Mouse (Mus musculus) erythroblast, embryonic 14.5 days (primary cell): ENCODE measurements around the gene S100a10. TPM values are rescaled to one million over a fixed set of nuclear protein-coding genes. Genes with fewer than 3 reads are reported as not detected.
"Not testable (repeated sequence)": the region's sequence is repeated elsewhere in the genome, so short reads cannot be mapped to it uniquely, and the experiment has no call there.

Experiments
- H3K27me3 ChIP-seq: 2 replicates; pipeline ENCODE4 v1.6.1; 2012; ENCODE audit warnings: inconsistent platforms; ENCODE audit not compliant: control insufficient read depth
- H3K36me3 ChIP-seq: 2 replicates; pipeline ENCODE4 v1.6.1; 2012; ENCODE audit warnings: mild to moderate bottlenecking, inconsistent platforms; ENCODE audit not compliant: control insufficient read depth
- H3K4me1 ChIP-seq: 2 replicates; pipeline ENCODE4 v1.6.1; 2012; ENCODE audit warnings: inconsistent platforms; ENCODE audit not compliant: control insufficient read depth
- H3K4me3 ChIP-seq: replicated peaks from 2 replicates; pipeline ENCODE3; 2012; ENCODE audit warnings: moderate library complexity, mild to moderate bottlenecking, inconsistent platforms
- H3K9me3 ChIP-seq: 2 replicates; pipeline ENCODE4 v1.6.1; 2012; ENCODE audit warnings: low read length, inconsistent platforms, mixed read lengths; ENCODE audit not compliant: control insufficient read depth
- GATA1 ChIP-seq: IDR thresholded peaks from 2 replicates; pipeline ENCODE4 v1.6.1; 2012; ENCODE audit warnings: low read length, inconsistent platforms, mixed read lengths
- TAL1 ChIP-seq: IDR thresholded peaks from 3 replicates; pipeline ENCODE4 v1.6.1; 2012; ENCODE audit warnings: low read length, inconsistent platforms, mixed read lengths
- polyA plus RNA-seq: library from polyadenylated mRNA; stranded (reverse); fragments of >175 nt; gene quantifications from 2 replicates; pipeline ENCODE4 v1.2.3, GENCODE M21; 2012

S100a10 gene
- polyA plus RNA-seq, 1 experiment: 0.07 TPM

DNA sequence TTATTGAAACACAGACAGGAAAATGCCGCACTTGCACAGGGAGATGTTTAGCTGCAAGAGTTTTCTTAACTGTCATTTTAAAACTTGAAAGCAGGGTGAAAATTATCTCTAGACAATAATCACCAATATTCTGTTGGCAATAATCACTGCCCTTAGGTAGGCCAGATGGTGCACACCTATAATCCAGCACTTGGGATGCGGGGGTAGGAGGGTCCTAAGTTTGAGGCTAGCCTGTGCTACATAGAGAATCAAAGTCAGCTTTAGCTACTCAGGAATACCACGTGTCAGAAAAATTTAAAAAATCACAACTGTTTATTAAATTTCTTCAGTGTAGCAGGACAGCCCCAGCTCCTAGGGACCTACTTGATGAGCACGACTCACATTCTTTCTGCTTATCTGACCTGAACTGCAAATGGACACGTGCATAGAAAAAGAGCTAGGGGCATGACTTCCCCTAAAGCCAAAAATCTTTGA is 35.0 kb upstream of the S100a10 start:
- Histone ChIP-seq H3K27me3 (no peaks in the 10 kb centered on the region), H3K4me3 (no peak overlapping the region), H3K9me3 (no peaks in the 10 kb centered on the region), H3K4me1 (peaks cover 6% of the 10 kb centered on the region), H3K36me3 (no peaks in the 10 kb centered on the region)
- TF ChIP-seq TAL1 (no peak), GATA1 (no peak)

DNA sequence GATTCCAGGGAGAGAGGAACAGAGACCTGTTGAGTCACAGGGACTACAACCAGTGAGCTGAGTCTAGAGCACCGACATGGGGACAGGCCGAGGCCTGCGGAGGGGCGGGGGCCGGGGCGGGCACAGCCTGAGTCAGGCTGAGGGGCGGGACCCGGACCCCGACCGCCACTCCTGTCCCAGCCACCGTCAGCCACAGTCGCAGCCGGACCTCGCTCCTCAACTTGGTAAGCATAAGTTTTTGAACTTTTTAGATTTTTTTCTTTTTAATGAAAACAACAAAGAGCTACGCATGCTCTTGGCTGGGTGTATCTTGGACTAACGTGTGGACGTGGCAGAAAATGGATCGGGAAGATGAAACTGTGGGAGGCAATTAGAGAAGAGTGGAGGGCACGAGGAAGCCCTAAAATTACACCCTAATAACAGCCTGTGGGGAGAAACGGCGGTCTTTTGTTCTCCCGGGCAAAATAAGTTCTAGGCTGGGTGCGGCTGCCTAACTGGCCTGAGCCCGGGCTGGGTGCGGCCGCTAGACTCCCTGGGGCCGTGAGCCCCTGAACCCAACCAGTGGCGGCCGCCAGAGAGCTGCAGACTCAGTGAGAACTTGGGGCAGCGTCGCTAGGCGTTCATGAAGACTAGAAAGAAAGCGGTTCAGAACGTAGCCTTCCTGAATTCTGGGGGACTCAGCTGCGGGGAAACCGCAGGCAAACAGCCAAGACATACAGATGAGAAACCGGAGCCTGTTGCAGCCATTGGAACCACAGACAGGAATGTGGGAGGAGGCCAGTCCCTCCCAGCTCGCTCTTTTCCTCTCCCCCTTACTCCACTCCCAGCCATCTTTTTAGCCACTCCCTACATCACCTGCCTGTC is 34.3 kb upstream of the S100a10 start, which contains the start of gene S100a11:
Gene S100a11 (plus strand): TSS at position 159 of the 864 bp plus-strand sequence.
- Histone ChIP-seq H3K4me1 (peaks cover 6% of the 10 kb centered on the region), H3K27me3 (no peaks in the 10 kb centered on the region), H3K9me3 (no peaks in the 10 kb centered on the region), H3K36me3 (no peaks in the 10 kb centered on the region), H3K4me3 (peak within 1 kb of the TSS; percentile 53)
- TF ChIP-seq TAL1 (no peak), GATA1 (no peak)

DNA sequence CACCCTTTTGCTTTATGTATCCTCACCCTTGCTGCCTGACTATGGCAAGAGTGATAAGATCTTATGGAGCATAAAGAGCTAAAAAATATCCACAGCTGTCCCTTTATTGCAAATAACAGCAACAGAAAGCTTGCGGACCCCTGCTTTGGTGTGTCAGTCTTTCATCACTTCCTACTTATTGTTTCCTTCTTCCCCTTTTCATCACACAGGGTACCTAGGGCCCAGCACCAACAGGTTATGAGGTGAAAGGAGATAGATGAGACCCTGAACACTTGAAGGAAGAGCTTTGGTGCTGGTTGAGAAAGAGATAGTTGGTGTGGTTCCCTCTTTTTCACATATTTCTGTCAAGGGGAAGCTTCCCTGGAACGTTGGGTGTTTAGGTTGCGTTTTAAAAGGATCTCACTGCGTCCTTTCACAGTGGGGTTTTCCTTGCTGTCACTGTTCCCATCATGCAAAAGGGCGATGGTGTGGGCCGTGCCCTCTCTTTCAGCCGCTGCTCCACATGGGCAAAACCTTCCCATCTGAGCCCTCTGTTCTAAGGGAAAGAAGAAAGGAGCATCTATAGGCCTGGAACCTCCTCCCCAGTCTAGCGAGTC is 33.3 kb upstream of the S100a10 start:
- H3K4me3 ChIP-seq: no peak overlapping the region
- TF ChIP-seq TAL1: no peak
- TF ChIP-seq GATA1: no peak
- peaks cover 6% of the 10 kb centered on the region for H3K4me1 ChIP-seq
- no peaks in the 10 kb centered on the region for H3K9me3 ChIP-seq
- no peaks in the 10 kb centered on the region for H3K27me3 ChIP-seq
- no peaks in the 10 kb centered on the region for H3K36me3 ChIP-seq

DNA sequence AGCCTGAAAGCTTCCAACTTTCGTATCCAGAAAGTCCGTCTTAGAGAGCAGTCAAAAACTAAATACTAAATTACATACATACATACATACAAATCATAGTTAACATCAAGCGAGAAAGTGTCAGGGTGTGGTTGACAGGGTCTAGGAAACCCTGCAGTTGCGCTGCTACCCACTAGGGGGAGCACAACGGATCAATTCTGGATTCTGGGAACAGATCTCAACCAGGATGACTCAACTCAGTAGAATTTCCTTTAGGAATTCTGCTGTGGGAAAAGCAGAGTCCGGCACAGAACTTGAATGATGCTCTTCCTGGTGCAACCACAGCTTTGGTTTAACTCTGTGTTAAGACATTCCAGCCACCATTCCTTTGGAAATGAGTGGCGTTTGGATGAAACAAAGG is 32.3 kb upstream of the S100a10 start:
- Histone ChIP-seq H3K9me3 (no peaks in the 10 kb centered on the region), H3K27me3 (no peaks in the 10 kb centered on the region), H3K36me3 (no peaks in the 10 kb centered on the region), H3K4me1 (peaks cover 6% of the 10 kb centered on the region), H3K4me3 (no peak overlapping the region)
- TF ChIP-seq GATA1 (no peak), TAL1 (no peak)

DNA sequence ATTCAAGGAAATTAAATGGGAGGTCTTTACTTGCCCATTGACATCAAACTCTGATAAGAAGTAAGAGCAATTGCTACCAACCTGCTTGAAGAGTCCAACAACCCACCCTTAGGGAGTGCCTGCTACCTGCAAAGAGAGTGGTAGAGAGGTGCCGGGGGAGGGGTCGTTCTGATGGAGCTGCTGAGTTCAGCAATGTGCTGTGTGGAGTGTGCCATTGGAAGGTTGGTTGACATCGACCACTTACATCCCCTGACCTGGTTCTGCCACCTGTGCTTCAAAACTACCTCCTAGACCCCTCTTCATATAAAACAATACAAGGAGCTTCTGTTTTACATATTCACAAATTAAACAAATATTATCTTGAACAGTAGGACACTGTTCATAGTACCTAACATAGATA is 27.6 kb upstream of the S100a10 start:
- Histone ChIP-seq H3K4me3 (no peak overlapping the region), H3K36me3 (no peaks in the 10 kb centered on the region), H3K27me3 (no peaks in the 10 kb centered on the region), H3K4me1 (no peaks in the 10 kb centered on the region), H3K9me3 (no peaks in the 10 kb centered on the region; the same call in 1 of the 2 replicates)
- no peak for TF ChIP-seq TAL1
- no peak for TF ChIP-seq GATA1

GRCm38 (mm10) chr3:93528807-93529206 is 26.1 kb upstream of the S100a10 start:
- H3K4me3 ChIP-seq: no peak overlapping the region
- H3K4me1 ChIP-seq: no peaks in the 10 kb centered on the region
- H3K9me3 ChIP-seq: peaks cover 2% of the 10 kb centered on the region
- no peak for TF ChIP-seq GATA1
- no peak for TF ChIP-seq TAL1
- H3K27me3 ChIP-seq: no peaks in the 10 kb centered on the region
- H3K36me3 ChIP-seq: no peaks in the 10 kb centered on the region

- peaks cover 2% of the 10 kb centered on the region for H3K9me3 ChIP-seq
- H3K4me3 ChIP-seq: no peak overlapping the region
- H3K36me3 ChIP-seq: no peaks in the 10 kb centered on the region
- no peaks in the 10 kb centered on the region for H3K27me3 ChIP-seq
- no peaks in the 10 kb centered on the region for H3K4me1 ChIP-seq
- TF ChIP-seq GATA1: no peak
- no peak for TF ChIP-seq TAL1
These were observed 17.8 kb upstream of the S100a10 start for GRCm38 (mm10) chr3:93537068-93537576.

DNA sequence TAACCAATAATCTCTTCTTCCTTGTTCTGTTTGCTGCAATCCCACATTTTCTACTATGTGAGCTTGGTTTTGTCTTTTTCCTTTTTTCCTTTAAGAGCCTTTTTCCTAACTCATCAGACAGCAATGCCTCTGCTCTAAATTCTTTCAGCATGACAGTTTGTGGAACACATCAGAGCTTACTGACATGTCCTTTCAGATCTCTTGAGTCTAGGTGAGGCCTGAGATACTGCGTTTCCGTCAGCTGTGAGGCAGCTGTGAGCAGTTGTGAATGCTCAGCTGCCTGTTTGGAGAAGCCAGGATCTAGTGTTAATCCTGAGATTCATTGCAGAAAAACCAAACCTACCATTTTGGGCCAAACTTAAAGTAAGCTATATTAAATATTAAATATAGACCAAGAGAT is 16.4 kb upstream of the S100a10 start:
- no peak for TF ChIP-seq TAL1
- TF ChIP-seq GATA1: no peak
- Histone ChIP-seq H3K4me1 (no peaks in the 10 kb centered on the region), H3K27me3 (no peaks in the 10 kb centered on the region), H3K9me3 (no peaks in the 10 kb centered on the region), H3K4me3 (no peak overlapping the region), H3K36me3 (no peaks in the 10 kb centered on the region)

DNA sequence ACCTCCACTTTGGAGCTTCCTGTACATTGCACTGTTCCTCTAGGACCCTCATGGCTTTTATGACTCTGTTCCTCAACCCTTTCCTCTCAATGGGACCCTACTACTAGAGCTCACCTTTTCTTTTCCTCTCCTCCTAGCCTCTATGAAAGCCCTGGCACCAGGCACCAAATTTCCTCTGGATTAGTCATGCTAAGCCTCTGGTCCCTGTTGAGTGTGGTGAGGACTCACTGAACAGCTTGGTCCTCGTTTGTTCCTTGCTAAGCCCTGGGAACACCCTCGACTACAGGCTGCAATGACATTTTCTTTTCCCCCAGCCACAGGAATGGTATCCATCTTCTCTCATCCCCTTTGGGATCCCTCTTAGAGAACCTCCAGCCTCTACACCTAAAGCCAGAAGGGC is 13.4 kb upstream of the S100a10 start:
- H3K4me3 ChIP-seq: no peak overlapping the region
- no peaks in the 10 kb centered on the region for H3K36me3 ChIP-seq
- no peaks in the 10 kb centered on the region for H3K4me1 ChIP-seq
- no peaks in the 10 kb centered on the region for H3K9me3 ChIP-seq
- no peaks in the 10 kb centered on the region for H3K27me3 ChIP-seq
- TF ChIP-seq GATA1 (no peak), TAL1 (no peak)

DNA sequence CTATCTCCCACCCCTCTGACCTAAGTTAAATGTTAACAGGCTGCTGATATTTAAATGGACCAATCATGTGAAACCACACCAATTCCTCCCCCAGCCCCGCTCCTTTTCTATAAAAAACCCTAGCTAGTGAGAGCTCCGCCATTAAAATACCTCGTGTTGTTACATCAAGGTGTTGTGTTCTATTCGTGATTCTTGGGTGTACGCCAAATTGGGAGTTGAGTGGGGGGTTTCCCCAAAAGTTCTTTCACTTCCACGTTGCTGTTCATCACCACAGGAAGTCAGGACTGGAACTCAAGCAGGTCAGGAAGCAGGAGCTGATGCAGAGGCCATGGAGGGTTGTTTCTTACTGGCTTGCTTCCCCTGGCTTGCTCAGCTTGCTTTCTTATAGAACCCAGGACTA is 10.7 kb upstream of the S100a10 start:
- H3K4me3 ChIP-seq, H3K27me3 ChIP-seq, H3K4me1 ChIP-seq, H3K36me3 ChIP-seq, H3K9me3 ChIP-seq: not testable (repeated sequence)
